In genomic region chr9:66834318-66835096, GRCm38 (mm10) we compare ENCODE assay signal across 7 mouse cellular contexts. TPM values are rescaled to one million over a fixed set of nuclear protein-coding genes. Genes with fewer than 3 reads are reported as not detected.
DNase-seq lines count a peak whose midpoint lies in the region; ATAC-seq and TF ChIP-seq lines count a peak whose summit lies in the region.

TSS of gene Aph1c (minus strand) at chr9:66834726.

- peak within 1 kb of the TSS; percentile 76 for H3K4me3 ChIP-seq in embryonic facial prominence, embryonic 10.5 days
- H3K4me3 ChIP-seq in intestine, postnatal 0 days (ENCODE audit: low read depth, low read length) = peak within 1 kb of the TSS; percentile 65
- H3K4me3 ChIP-seq in midbrain, embryonic 12.5 days = peak within 1 kb of the TSS; percentile 60
- peak within 1 kb of the TSS; percentile 77 for H3K4me3 ChIP-seq in small intestine, adult 2 months (ENCODE audit: low read depth, low read length)

- no peaks in the 10 kb centered on the region for H3K36me3 ChIP-seq in embryonic facial prominence, embryonic 10.5 days (replicated peaks)
- no peaks in the 10 kb centered on the region for H3K36me3 ChIP-seq in intestine, postnatal 0 days (ENCODE audit: control insufficient read depth, insufficient read depth)
- H3K36me3 ChIP-seq in midbrain, embryonic 12.5 days = no peaks in the 10 kb centered on the region
- no peaks in the 10 kb centered on the region for H3K36me3 ChIP-seq in small intestine, adult 2 months (ENCODE audit: control insufficient read depth, insufficient read depth, low read length)

- under 1% methylated on average over 58 of the region's 58 CpGs for WGBS in embryonic facial prominence, embryonic 10.5 days
- WGBS in intestine, postnatal 0 days = under 1% methylated on average over 58 of the region's 58 CpGs
- WGBS in midbrain, embryonic 12.5 days = under 1% methylated on average over 58 of the region's 58 CpGs
- WGBS in small intestine, adult 2 months = 1% methylated on average over 58 of the region's 58 CpGs

- no peaks in the 10 kb centered on the region for H3K9me3 ChIP-seq in embryonic facial prominence, embryonic 10.5 days
- no peaks in the 10 kb centered on the region for H3K9me3 ChIP-seq in intestine, postnatal 0 days (ENCODE audit: control insufficient read depth)
- no peaks in the 10 kb centered on the region for H3K9me3 ChIP-seq in midbrain, embryonic 12.5 days

- peaks cover 19% of the 10 kb centered on the region for H3K4me1 ChIP-seq in embryonic facial prominence, embryonic 10.5 days
- peaks cover 10% of the 10 kb centered on the region; the same call in 1 of the 2 replicates for H3K4me1 ChIP-seq in intestine, postnatal 0 days (replicated peaks; ENCODE audit: control insufficient read depth, insufficient read depth, low read length)
- H3K4me1 ChIP-seq in midbrain, embryonic 12.5 days = peaks cover 11% of the 10 kb centered on the region
- peaks cover 10% of the 10 kb centered on the region for H3K4me1 ChIP-seq in small intestine, adult 2 months (ENCODE audit: control insufficient read depth, insufficient read depth, insufficient read length, low read length)

- peak; percentile 99 for ATAC-seq in intestine, postnatal 0 days
- ATAC-seq in midbrain, embryonic 12.5 days (ENCODE audit: low FRiP score, low read depth) = peak; percentile 100

- H3K9ac ChIP-seq in intestine, postnatal 0 days (ENCODE audit: low read depth, low read length) = peak within 1 kb of the TSS; percentile 57
- H3K9ac ChIP-seq in midbrain, embryonic 12.5 days (replicated peaks) = peak within 1 kb of the TSS; percentile 43

- intact Hi-C loops in left cerebral cortex, postnatal 4 days (cut with DNase I) = loop anchor here (5.0 kb wide), 1 partner anchor 322 kb away; the partner anchor contains the start of gene Fbxl22

- TF ChIP-seq POLR2A in small intestine, adult 2 months (IDR thresholded peaks at IDR 0.05; ENCODE audit: low read depth, low read length) = peak; percentile 36; the same call in 1 of the 2 replicates

- no peak for TF ChIP-seq CTCF in intestine, postnatal 0 days (IDR thresholded peaks at IDR 0.05; ENCODE audit: low read depth)
- TF ChIP-seq CTCF in small intestine, adult 2 months (IDR thresholded peaks at IDR 0.05; ENCODE audit: extremely low read depth, insufficient read length, insufficient replicate concordance, low read depth, low read length) = no peak

- peak; percentile 99 for DNase-seq in adrenal gland, postnatal 10 days
- DNase-seq in embryonic facial prominence, embryonic 10.5 days (ENCODE audit: low spot score) = peak; percentile 99
- DNase-seq in gonadal fat pad, adult 2 months (ENCODE audit: low read depth) = peak; percentile 81
- DNase-seq in left cerebral cortex, postnatal 4 days = peak; percentile 98

- H3K4me2 ChIP-seq in intestine, postnatal 0 days (replicated peaks; ENCODE audit: low read depth) = peak within 1 kb of the TSS; percentile 96
- H3K4me2 ChIP-seq in midbrain, embryonic 12.5 days (replicated peaks) = peak within 1 kb of the TSS; percentile 92

- H3K27me3 ChIP-seq in embryonic facial prominence, embryonic 10.5 days (replicated peaks; ENCODE audit: low read depth, poor library complexity, severe bottlenecking) = peaks cover 36% of the 10 kb centered on the region
- no peaks in the 10 kb centered on the region for H3K27me3 ChIP-seq in intestine, postnatal 0 days (replicated peaks; ENCODE audit: control insufficient read depth, insufficient read depth, low read length)
- H3K27me3 ChIP-seq in midbrain, embryonic 12.5 days = peaks cover 29% of the 10 kb centered on the region
- H3K27me3 ChIP-seq in small intestine, adult 2 months (ENCODE audit: control insufficient read depth, insufficient read depth, low read length) = no peaks in the 10 kb centered on the region

- H3K27ac ChIP-seq in embryonic facial prominence, embryonic 10.5 days (replicated peaks) = peak within 1 kb of the TSS; percentile 72
- peak within 1 kb of the TSS; percentile 50 for H3K27ac ChIP-seq in intestine, postnatal 0 days (ENCODE audit: low read depth, low read length)
- H3K27ac ChIP-seq in midbrain, embryonic 12.5 days (replicated peaks) = no peak within 1 kb of the TSS
- no peak within 1 kb of the TSS for H3K27ac ChIP-seq in small intestine, adult 2 months (ENCODE audit: insufficient read depth, low read depth, low read length)

RNA-seq across cellular contexts. Expression of gene Aph1c, which starts in this region (rescaled TPM):
- 1 to 10 TPM; 4.5 to 5.8 TPM for total RNA-seq in adrenal gland, postnatal 10 days (2021)
- polyA plus RNA-seq in embryonic facial prominence, embryonic 10.5 days (2016; fragmentation: Nextera tagmentation; extraction: Ambion mirVana) = 1.7 and 1.8 TPM in 2 replicates
- 1.6 and 1.9 TPM in 2 replicates for polyA plus RNA-seq in gonadal fat pad, adult 2 months (2012; rRNA removed)
- polyA plus RNA-seq in intestine, postnatal 0 days (2015; fragmentation: Nextera tagmentation; extraction: Ambion mirVana) = 36.8 and 44.0 TPM in 2 replicates
- 1 to 10 TPM; 4.6 to 4.8 TPM for total RNA-seq in left cerebral cortex, postnatal 4 days (2021)
- polyA plus RNA-seq in midbrain, embryonic 12.5 days (2016; fragmentation: Nextera tagmentation; extraction: Ambion mirVana) = 1.3 and 3.0 TPM in 2 replicates
- 0.13 and 0.22 TPM in 2 replicates for polyA plus RNA-seq in small intestine, adult 2 months (2012; rRNA removed)

Comparison
In these comparisons a context has a peak if more than half of its experiments do, and no peak if none do; other contexts are left out.
1. H3K27ac ChIP-seq: peak in embryonic facial prominence, embryonic 10.5 days (single experiment) and intestine, postnatal 0 days (single experiment); none in midbrain, embryonic 12.5 days (single experiment) and small intestine, adult 2 months (single experiment).
2. Peak in every context shown above with its lines, with median percentiles within 50 percentile points of each other: DNase-seq and H3K4me3 ChIP-seq.